Mouse (Mus musculus): ENCODE measurements at regions not wholly inside any gene's neighbourhood (a gene's known extent, or its start where the extent isn't known, plus 50 kb on each side); places are given as distances from the start of the nearest gene placed in this dataset.

- Histone ChIP-seq H3K4me3 (no peak overlapping the region), H3K36me3 (no peaks in the 10 kb centered on the region), H3K4me1 (replicated peaks) (peaks cover 3% of the 10 kb centered on the region; the same call in 1 of the 2 replicates), H3K9me3 (no peaks in the 10 kb centered on the region), H3K27ac (no peak overlapping the region), H3K27me3 (0 out of 2 replicates have a peak, but pooled peaks cover 3% of the 10 kb centered on the region), H3K9ac (no peak overlapping the region), H3K4me2 (no peak overlapping the region)
- 15% methylated on average over 6 of the region's 6 CpGs for WGBS
- peak; percentile 64 for ATAC-seq (ENCODE audit: low FRiP score)
Observed at GRCm38 (mm10) chr8:50708219-50708911, 1864.6 kb upstream of the Tenm3 start.

GRCm38 (mm10) chr8:50704276-50704675 is 1860.5 kb upstream of the Tenm3 start:
- Histone ChIP-seq H3K27me3 (0 out of 2 replicates have a peak, but pooled peaks cover 3% of the 10 kb centered on the region), H3K4me2 (no peak overlapping the region), H3K4me3 (no peak overlapping the region), H3K9ac (no peak overlapping the region), H3K9me3 (no peaks in the 10 kb centered on the region), H3K4me1 (replicated peaks) (peaks cover 3% of the 10 kb centered on the region; the same call in 1 of the 2 replicates), H3K27ac (no peak overlapping the region), H3K36me3 (no peaks in the 10 kb centered on the region)
- ATAC-seq (ENCODE audit: low FRiP score) = no peak
- WGBS = 26% methylated on average over 1 of the region's 1 CpGs

- ATAC-seq (ENCODE audit: low FRiP score) = no peak
- no peaks in the 10 kb centered on the region for H3K4me1 ChIP-seq (replicated peaks)
- H3K27me3 ChIP-seq = no peaks in the 10 kb centered on the region
- H3K9me3 ChIP-seq = no peaks in the 10 kb centered on the region
- no peaks in the 10 kb centered on the region for H3K36me3 ChIP-seq
- WGBS = 57% methylated on average over 1 of the region's 1 CpGs
- no peak overlapping the region for H3K9ac ChIP-seq
- no peak overlapping the region for H3K4me2 ChIP-seq
- H3K4me3 ChIP-seq = no peak overlapping the region
- H3K27ac ChIP-seq = no peak overlapping the region
Observed at GRCm38 (mm10) chr8:50689033-50689432, 1845.3 kb upstream of the Tenm3 start.

GRCm38 (mm10) chr8:50665357-50665756 is 1821.6 kb upstream of the Tenm3 start:
- 88% methylated on average over 4 of the region's 4 CpGs for WGBS
- Histone ChIP-seq H3K36me3 (no peaks in the 10 kb centered on the region), H3K9me3 (no peaks in the 10 kb centered on the region), H3K27ac (no peak overlapping the region), H3K9ac (no peak overlapping the region), H3K4me3 (no peak overlapping the region), H3K4me2 (no peak overlapping the region), H3K27me3 (no peaks in the 10 kb centered on the region), H3K4me1 (replicated peaks) (no peaks in the 10 kb centered on the region)
- no peak for ATAC-seq (ENCODE audit: low FRiP score)
